Mouse (Mus musculus) Patski (cell line): ENCODE measurements at regions not wholly inside any gene's neighbourhood (a gene's known extent, or its start where the extent isn't known, plus 50 kb on each side); places are given as distances from the start of the nearest gene placed in this dataset.

Source experiments
- ATAC-seq: fragments of 100-300 bp; one replicate; pipeline ENCODE4 v1.8.0; 2021
- CTCF ChIA-PET: fragments of 350-600 bp; sonication (Branson Sonifier 250); formaldehyde crosslinking; loops from one replicate; lab custom pipeline; 2022; ENCODE audit warnings: inconsistent platforms; lab: Charles Lee
- POLR2A ChIA-PET: fragments of 350-600 bp; sonication (Branson Sonifier 250); formaldehyde crosslinking; loops from one replicate; lab custom pipeline; 2022; ENCODE audit warnings: antibody characterized with exemption, inconsistent platforms; lab: Charles Lee
- DNase-seq: peaks from one replicate; pipeline ENCODE4 v3.0.0-alpha.2; 2011; ENCODE audit warnings: low read depth, low spot score
- H3K27me3 ChIP-seq: fragments of 371-371 bp; one replicate; pipeline ENCODE4 v1.5.1; 2021
- CTCF ChIP-seq: fragments of 100-300 bp; IDR thresholded peaks from one replicate; pipeline ENCODE4 v1.5.1; 2021
- in situ Hi-C: fragments of 300-500 bp; cut with MboI; formaldehyde crosslinking; loops from 3 replicates; pipeline ENCODE4 v1.11.1; 2018; ENCODE audit warnings: low pct_unique_long_range_greater_than_20kb, mixed read lengths

DNA sequence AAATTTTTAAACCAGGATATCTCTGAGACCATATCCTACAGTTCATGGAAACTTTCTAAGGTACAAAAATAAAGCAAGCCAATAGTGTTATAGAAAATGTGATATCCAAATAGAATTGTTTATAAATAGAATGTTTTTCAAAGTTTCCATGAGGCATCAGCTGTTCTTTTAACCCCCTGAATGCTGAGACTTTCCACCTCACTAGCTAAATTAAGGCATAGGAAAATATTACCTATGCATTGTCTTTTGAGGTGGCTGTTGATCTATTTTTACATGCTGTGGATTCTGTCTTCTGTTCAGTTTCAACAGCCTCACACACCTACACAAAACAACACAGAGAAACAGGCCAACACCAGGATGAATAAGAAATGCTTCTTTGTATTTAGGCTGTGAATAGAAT is 265.6 kb downstream of the Kcnj2 start:
- peaks cover 15% of the 10 kb centered on the region for H3K27me3 ChIP-seq
- DNase-seq = no peak
- ATAC-seq = no peak
- in situ Hi-C loops = no loop called here
- CTCF ChIA-PET = interaction anchor here (0.9 kb wide), 1 partner anchor 10 kb away, joined by 3 read pairs; no protein-coding TSS in a partner anchor
- POLR2A ChIA-PET = no interaction called here
- TF ChIP-seq CTCF = no peak

GRCm38 (mm10) chr11:111333021-111333420 is 267.1 kb downstream of the Kcnj2 start:
- TF ChIP-seq CTCF = no peak
- ATAC-seq = no peak
- H3K27me3 ChIP-seq = peaks cover 11% of the 10 kb centered on the region
- ChIA-PET CTCF (no interaction called here), POLR2A (no interaction called here)
- in situ Hi-C loops = no loop called here
- DNase-seq = no peak

DNA sequence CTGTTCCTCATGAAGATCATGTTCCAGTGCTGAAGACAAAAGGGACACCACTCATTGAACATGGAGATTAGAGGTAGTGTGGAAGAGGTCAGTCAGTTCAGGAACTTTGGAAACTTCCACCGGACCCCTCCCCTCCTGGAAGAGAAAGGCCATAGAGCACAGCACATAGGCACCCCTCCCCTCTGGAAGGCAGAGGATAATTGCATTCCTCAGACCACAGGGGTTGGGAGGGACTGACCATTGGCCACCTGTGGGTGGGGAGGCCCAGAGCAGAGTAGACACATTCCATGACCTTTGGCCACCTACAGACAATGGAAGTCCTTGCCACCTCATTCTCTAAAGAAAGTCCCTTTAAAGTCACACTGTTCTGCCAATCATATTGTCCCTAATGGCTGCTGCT is 281.6 kb downstream of the Kcnj2 start:
- TF ChIP-seq CTCF = no peak
- POLR2A ChIA-PET = no interaction called here

GRCm38 (mm10) chr11:111350028-111350427 is 284.1 kb downstream of the Kcnj2 start:
- ChIA-PET CTCF (no interaction called here), POLR2A (interaction anchor here (0.7 kb wide), 1 partner anchor 101 kb away, joined by 3 read pairs; no protein-coding TSS in a partner anchor)
- DNase-seq (no peak), ATAC-seq (no peak)
- no peak for TF ChIP-seq CTCF
- no peaks in the 10 kb centered on the region for H3K27me3 ChIP-seq
- in situ Hi-C loops = no loop called here

More for the DNA sequence above, 281.6 kb downstream of the Kcnj2 start:
- CTCF ChIA-PET = no interaction called here
- DNase-seq (no peak), ATAC-seq (no peak)
- in situ Hi-C loops = no loop called here
- no peaks in the 10 kb centered on the region for H3K27me3 ChIP-seq

GRCm38 (mm10) chr11:111363363-111363762 is 297.4 kb downstream of the Kcnj2 start:
- no peaks in the 10 kb centered on the region for H3K27me3 ChIP-seq
- no peak for ATAC-seq
- TF ChIP-seq CTCF = no peak
- no peak for DNase-seq
- ChIA-PET CTCF (no interaction called here), POLR2A (interaction anchor here (0.5 kb wide), 1 partner anchor 26 kb away, joined by 3 read pairs; no protein-coding TSS in a partner anchor)
- in situ Hi-C loops = no loop called here

GRCm38 (mm10) chr11:111377165-111377564 is 311.2 kb downstream of the Kcnj2 start:
- CTCF ChIA-PET = no interaction called here
- ATAC-seq (no peak), DNase-seq (no peak)
- TF ChIP-seq CTCF = no peak
- in situ Hi-C loops = no loop called here
- peaks cover 4% of the 10 kb centered on the region for H3K27me3 ChIP-seq
- POLR2A ChIA-PET = no interaction called here

DNA sequence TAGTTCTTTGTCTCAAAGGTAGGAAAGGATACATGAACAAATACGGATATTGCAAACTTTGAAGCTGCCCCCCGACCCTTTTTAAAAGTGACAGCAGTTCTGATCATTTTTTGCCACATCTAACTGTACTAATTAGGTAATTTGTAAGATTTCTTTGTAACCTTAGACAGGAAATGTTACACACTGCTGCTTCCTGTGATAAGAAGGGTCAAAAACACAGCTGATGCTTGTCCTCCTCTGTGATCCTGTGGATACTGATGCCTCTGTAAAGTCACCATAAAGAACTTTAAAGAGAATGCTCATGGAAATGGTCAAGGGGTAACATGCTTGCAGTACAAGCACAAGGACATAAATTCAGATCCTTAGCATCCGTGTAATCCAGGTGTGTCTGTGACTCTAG is 313.9 kb downstream of the Kcnj2 start:
- ATAC-seq = no peak
- no peak for DNase-seq
- in situ Hi-C loops = no loop called here
- POLR2A ChIA-PET = no interaction called here
- CTCF ChIA-PET = no interaction called here
- TF ChIP-seq CTCF = no peak
- H3K27me3 ChIP-seq = peaks cover 4% of the 10 kb centered on the region

DNA sequence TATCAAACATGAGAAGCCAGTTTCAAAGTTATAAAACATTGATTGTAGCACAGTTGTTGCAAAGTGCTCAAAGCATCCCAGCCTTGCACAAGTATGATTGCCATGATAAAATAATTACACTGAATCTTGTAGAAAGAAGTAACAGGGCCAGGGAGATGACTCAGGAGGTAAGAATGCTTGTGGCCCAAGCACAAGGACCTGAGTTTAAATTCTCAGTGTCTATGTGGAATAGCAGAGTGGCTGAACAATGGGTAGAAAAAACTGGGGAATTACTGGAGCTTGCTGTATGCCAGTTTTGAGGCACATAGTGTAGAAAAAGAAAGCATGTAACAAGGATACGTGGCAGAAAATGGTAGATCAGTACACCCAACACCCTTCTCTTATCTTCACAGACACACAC is 332.7 kb downstream of the Kcnj2 start:
- no peak for TF ChIP-seq CTCF
- in situ Hi-C loops = no loop called here
- no peaks in the 10 kb centered on the region for H3K27me3 ChIP-seq
- no peak for DNase-seq
- no peak for ATAC-seq
- ChIA-PET POLR2A (no interaction called here), CTCF (no interaction called here)

- ChIA-PET CTCF (interaction anchor here (0.9 kb wide), 1 partner anchor 874 kb away, joined by 3 read pairs; no protein-coding TSS in a partner anchor), POLR2A (no interaction called here)
- no peak for TF ChIP-seq CTCF
- ATAC-seq = no peak
- no peak for DNase-seq
- peaks cover 8% of the 10 kb centered on the region for H3K27me3 ChIP-seq
- in situ Hi-C loops = no loop called here
These were observed 343.3 kb downstream of the Kcnj2 start for GRCm38 (mm10) chr11:111409266-111409665.

- CTCF ChIA-PET = no interaction called here
- H3K27me3 ChIP-seq = peaks cover 9% of the 10 kb centered on the region
- ATAC-seq (no peak), DNase-seq (no peak)
- TF ChIP-seq CTCF = no peak
- POLR2A ChIA-PET = no interaction called here
- in situ Hi-C loops = loop anchor here (25.0 kb wide), 1 partner anchor 1063 kb away; no protein-coding TSS in a partner anchor
These were observed 358.9 kb downstream of the Kcnj2 start for GRCm38 (mm10) chr11:111424871-111425270.

GRCm38 (mm10) chr11:111426715-111427114 is 360.8 kb downstream of the Kcnj2 start:
- in situ Hi-C loops = loop anchor here (25.0 kb wide), 1 partner anchor 1064 kb away; no protein-coding TSS in a partner anchor
- DNase-seq = no peak
- POLR2A ChIA-PET = no interaction called here
- ATAC-seq = no peak
- CTCF ChIA-PET = no interaction called here
- H3K27me3 ChIP-seq = peaks cover 6% of the 10 kb centered on the region
- no peak for TF ChIP-seq CTCF

DNA sequence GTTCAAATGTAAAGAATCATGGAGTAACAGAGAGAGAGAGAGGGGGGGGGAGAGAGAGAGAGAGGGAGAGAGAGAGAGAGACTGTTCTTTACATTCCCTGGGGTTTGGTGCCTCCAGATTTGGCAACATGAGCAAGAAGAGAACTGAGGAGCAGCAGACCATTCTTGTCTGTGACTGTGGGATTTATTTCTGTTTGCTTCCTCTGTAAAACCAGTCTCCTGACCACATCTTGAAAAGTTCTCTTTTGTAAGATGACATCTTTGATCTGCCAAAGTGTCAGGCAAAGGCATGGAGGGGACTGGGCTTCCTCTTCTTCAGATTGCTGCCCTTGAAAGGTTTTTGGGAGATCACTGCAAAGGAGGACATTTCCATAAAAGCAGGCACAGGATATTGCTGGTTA is 376.3 kb downstream of the Kcnj2 start:
- in situ Hi-C loops = loop anchor here (25.0 kb wide), 1 partner anchor 1080 kb away; no protein-coding TSS in a partner anchor
- TF ChIP-seq CTCF = no peak
- DNase-seq (no peak), ATAC-seq (no peak)
- H3K27me3 ChIP-seq = no peaks in the 10 kb centered on the region
- ChIA-PET CTCF (no interaction called here), POLR2A (no interaction called here)
